Mouse (Mus musculus) retina, postnatal 7 days (tissue): Measurements from ENCODE around the gene Gm49321.
A peak's percentile ranks its signal among the peaks of the same experiment; 100 is the strongest.

ENCODE experiments used
- DNase-seq: peaks from one replicate; pipeline ENCODE4 v3.0.0-alpha.2; 2012; ENCODE audit warnings: low read depth, low spot score

Gm49321 gene

GRCm38 (mm10) chr12:73948415-73948814, 11.0 kb downstream of the Gm49321 start:
- DNase-seq, result no peak

- peak; percentile 30 for DNase-seq
These were observed 12.0 kb downstream of the Gm49321 start for GRCm38 (mm10) chr12:73949318-73950058.

GRCm38 (mm10) chr12:73952879-73953278, 15.4 kb downstream of the Gm49321 start:
- DNase-seq, result no peak

- no peak for DNase-seq
These were observed 16.1 kb downstream of the Gm49321 start for GRCm38 (mm10) chr12:73953420-73954186.

- DNase-seq, result no peak
These were observed 17.3 kb downstream of the Gm49321 start for GRCm38 (mm10) chr12:73954785-73955184.

- no peak for DNase-seq
These were observed 20.2 kb downstream of the Gm49321 start for GRCm38 (mm10) chr12:73957676-73958075.

- no peak for DNase-seq
These were observed 21.4 kb downstream of the Gm49321 start for GRCm38 (mm10) chr12:73958830-73959229.

GRCm38 (mm10) chr12:73964291-73965281, 27.1 kb downstream of the Gm49321 start, which contains the start of gene Snapc1:
TSS of gene Snapc1 (plus strand) at chr12:73964481.
- peak; percentile 94 for DNase-seq

- no peak for DNase-seq
These were observed 31.7 kb downstream of the Gm49321 start for GRCm38 (mm10) chr12:73969142-73969541.

GRCm38 (mm10) chr12:73974584-73974983, 37.1 kb downstream of the Gm49321 start:
- no peak for DNase-seq

- no peak for DNase-seq
These were observed 40.7 kb downstream of the Gm49321 start for GRCm38 (mm10) chr12:73978144-73978543.

- DNase-seq, result no peak
These were observed 42.2 kb downstream of the Gm49321 start for GRCm38 (mm10) chr12:73979667-73980066.

GRCm38 (mm10) chr12:73982533-73982932, 45.1 kb downstream of the Gm49321 start:
- peak; percentile 66 for DNase-seq

GRCm38 (mm10) chr12:73986299-73986698, 48.8 kb downstream of the Gm49321 start:
- DNase-seq, result no peak

GRCm38 (mm10) chr12:73988393-73989008, 51.0 kb downstream of the Gm49321 start:
- DNase-seq, result no peak

GRCm38 (mm10) chr12:73989594-73989993, 52.1 kb downstream of the Gm49321 start:
- DNase-seq, result no peak

- DNase-seq, result no peak
These were observed 59.4 kb downstream of the Gm49321 start for GRCm38 (mm10) chr12:73996906-73997296.

- DNase-seq, result no peak
These were observed 60.1 kb downstream of the Gm49321 start, which contains the start of gene Syt16 for GRCm38 (mm10) chr12:73997297-73998127. TSS of gene Syt16 (plus strand) at chr12:73997661.

GRCm38 (mm10) chr12:73998128-73998456, 60.6 kb downstream of the Gm49321 start:
- no peak for DNase-seq

- DNase-seq, result no peak
These were observed 65.0 kb downstream of the Gm49321 start for GRCm38 (mm10) chr12:74002449-74002848.
